Mouse (Mus musculus) liver, postnatal 0 days (tissue): Measurements from ENCODE around the gene Ankrd60. TPM values are rescaled to one million over a fixed set of nuclear protein-coding genes. Genes with fewer than 3 reads are reported as not detected.

Experiments
- ATAC-seq: fragments of 200-750 bp; cut with Nextera tagmentation; 2 replicates; pipeline ENCODE4 v1.8.0; 2017; ENCODE audit warnings: mild to moderate bottlenecking, moderate library complexity
- DNase-seq: peaks from one replicate; pipeline ENCODE4 v3.0.0-alpha.2; 2016
- H3K27ac ChIP-seq: fragments of 300-500 bp; sonication (generic); 2 replicates; pipeline ENCODE4 v1.5.1; 2014; ENCODE audit warnings: antibody characterized with exemption, moderate library complexity, mild to moderate bottlenecking, low read depth
- H3K27me3 ChIP-seq: fragments of 300-500 bp; sonication (generic); 2 replicates; pipeline ENCODE4 v1.6.1; 2014; ENCODE audit warnings: low read length, control low read depth, mixed read lengths; ENCODE audit not compliant: insufficient read depth
- H3K36me3 ChIP-seq: fragments of 300-500 bp; sonication (generic); replicated peaks from 2 replicates; pipeline ENCODE4 v1.6.1; 2014; ENCODE audit warnings: mild to moderate bottlenecking, control low read depth, low read length, moderate library complexity, mixed read lengths; ENCODE audit not compliant: insufficient read depth
- H3K4me1 ChIP-seq: fragments of 300-500 bp; sonication (generic); 2 replicates; pipeline ENCODE4 v1.6.1; 2014; ENCODE audit warnings: antibody characterized with exemption, mild to moderate bottlenecking, control low read depth; ENCODE audit not compliant: insufficient read depth
- H3K4me2 ChIP-seq: fragments of 300-500 bp; sonication (generic); 2 replicates; pipeline ENCODE4 v1.6.1; 2014; ENCODE audit warnings: low read depth, mild to moderate bottlenecking, low read length, moderate library complexity, mixed read lengths
- H3K4me3 ChIP-seq: fragments of 300-500 bp; sonication (generic); 2 replicates; pipeline ENCODE4 v1.5.1; 2014; ENCODE audit warnings: low read depth, low read length
- H3K9ac ChIP-seq: fragments of 300-500 bp; sonication (generic); replicated peaks from 2 replicates; pipeline ENCODE4 v1.6.1; 2014; ENCODE audit warnings: mild to moderate bottlenecking, moderate library complexity
- H3K9me3 ChIP-seq: fragments of 300-500 bp; sonication (generic); 2 replicates; pipeline ENCODE4 v1.6.1; 2016; ENCODE audit warnings: mild to moderate bottlenecking, control low read depth, low read length, mixed read lengths
- CTCF ChIP-seq: sonication (generic); IDR thresholded peaks from 2 replicates; pipeline ENCODE4 v1.5.1; 2016; ENCODE audit warnings: antibody characterized with exemption, low read depth
- EP300 ChIP-seq: IDR thresholded peaks from 2 replicates; pipeline ENCODE4 v1.6.1; 2016; ENCODE audit warnings: antibody characterized with exemption, low read depth, mild to moderate bottlenecking
- WGBS: fragments of 180-500 bp; shearing (Covaris S2); extraction: QIAGEN DNeasy Blood & Tissue Kit; methylation state at CpG from one replicate; pipeline ENCODE4 v1.1.7; 2014; ENCODE audit not compliant: insufficient replicate concordance; 5-methylcytosine and 5-hydroxymethylcytosine counted together
- polyA plus RNA-seq: library from polyadenylated mRNA; unstranded; fragments of >200 nt; fragmentation: Nextera tagmentation; extraction: Ambion mirVana; gene quantifications from 2 replicates; pipeline ENCODE4 v1.2.1, GENCODE M21; 2015

Ankrd60 gene
- polyA plus RNA-seq, 1 experiment from 2014 or later: not detected

DNA sequence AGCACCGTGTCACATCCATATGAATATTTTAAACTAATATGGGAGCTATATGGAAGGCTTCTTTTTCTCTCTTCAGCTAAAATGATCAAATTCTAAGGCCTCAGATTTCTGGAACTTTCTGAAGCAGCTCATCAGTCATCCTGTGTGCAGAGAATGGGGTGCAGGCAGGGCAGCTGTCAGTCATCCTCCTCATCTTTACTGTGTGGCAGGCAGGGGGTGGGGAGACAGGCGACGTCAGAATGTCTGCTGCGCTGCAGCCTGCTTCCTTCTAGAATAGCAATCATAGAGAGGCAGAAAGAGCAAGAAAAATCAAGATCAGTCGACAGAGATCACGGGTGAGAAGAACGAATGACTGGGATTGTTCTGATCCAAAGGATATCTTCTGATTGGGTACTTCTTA lies 38.0 kb upstream of the Ankrd60 start:
- H3K9ac ChIP-seq: no peak overlapping the region
- H3K36me3 ChIP-seq: no peaks in the 10 kb centered on the region
- no peak overlapping the region for H3K4me2 ChIP-seq
- ATAC-seq (no peak), DNase-seq (no peak)
- H3K4me1 ChIP-seq: no peaks in the 10 kb centered on the region
- no peaks in the 10 kb centered on the region for H3K9me3 ChIP-seq
- 82% methylated on average over 7 of the region's 7 CpGs for WGBS
- no peaks in the 10 kb centered on the region for H3K27me3 ChIP-seq
- no peak for TF ChIP-seq EP300
- no peak for TF ChIP-seq CTCF
- no peak overlapping the region for H3K4me3 ChIP-seq
- no peak overlapping the region for H3K27ac ChIP-seq

DNA sequence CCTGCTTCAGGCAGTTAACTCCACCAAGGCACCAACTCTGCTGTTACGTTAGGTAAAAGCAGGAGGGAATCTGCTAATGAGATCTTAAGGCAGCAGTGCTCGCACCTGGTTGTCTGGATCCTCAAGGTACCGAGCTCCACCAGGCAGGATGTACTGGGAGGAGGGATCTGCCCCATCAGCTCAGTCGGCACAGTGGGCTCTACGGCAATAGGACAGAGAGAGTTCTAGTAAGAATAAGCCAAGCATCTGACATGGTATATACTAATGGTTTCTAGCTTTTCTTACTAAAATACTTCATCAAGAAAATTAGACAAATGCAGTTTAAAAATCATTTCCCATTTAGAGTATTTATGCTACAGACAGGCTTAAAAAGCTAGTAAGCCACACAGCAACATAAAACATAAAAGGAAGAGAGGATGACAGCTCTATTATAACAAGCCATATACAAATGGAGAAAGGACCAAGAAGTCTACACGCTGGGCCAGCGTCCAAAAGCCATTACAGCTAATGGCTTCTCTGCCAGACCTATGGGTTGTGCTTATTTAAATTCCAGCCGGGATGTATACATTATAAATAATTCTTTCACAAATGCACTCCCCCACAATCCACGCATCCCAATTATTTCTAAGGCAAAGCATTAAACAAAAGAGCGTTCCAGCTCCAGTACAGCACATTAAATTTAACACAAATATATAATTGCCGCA lies 37.4 kb upstream of the Ankrd60 start:
- Histone ChIP-seq H3K9me3 (no peaks in the 10 kb centered on the region), H3K27me3 (no peaks in the 10 kb centered on the region), H3K27ac (no peak overlapping the region), H3K4me1 (no peaks in the 10 kb centered on the region), H3K4me3 (no peak overlapping the region), H3K4me2 (no peak overlapping the region), H3K36me3 (no peaks in the 10 kb centered on the region), H3K9ac (no peak overlapping the region)
- TF ChIP-seq EP300 (no peak), CTCF (no peak)
- DNase-seq: no peak
- no peak for ATAC-seq
- WGBS: 82% methylated on average over 11 of the region's 11 CpGs

DNA sequence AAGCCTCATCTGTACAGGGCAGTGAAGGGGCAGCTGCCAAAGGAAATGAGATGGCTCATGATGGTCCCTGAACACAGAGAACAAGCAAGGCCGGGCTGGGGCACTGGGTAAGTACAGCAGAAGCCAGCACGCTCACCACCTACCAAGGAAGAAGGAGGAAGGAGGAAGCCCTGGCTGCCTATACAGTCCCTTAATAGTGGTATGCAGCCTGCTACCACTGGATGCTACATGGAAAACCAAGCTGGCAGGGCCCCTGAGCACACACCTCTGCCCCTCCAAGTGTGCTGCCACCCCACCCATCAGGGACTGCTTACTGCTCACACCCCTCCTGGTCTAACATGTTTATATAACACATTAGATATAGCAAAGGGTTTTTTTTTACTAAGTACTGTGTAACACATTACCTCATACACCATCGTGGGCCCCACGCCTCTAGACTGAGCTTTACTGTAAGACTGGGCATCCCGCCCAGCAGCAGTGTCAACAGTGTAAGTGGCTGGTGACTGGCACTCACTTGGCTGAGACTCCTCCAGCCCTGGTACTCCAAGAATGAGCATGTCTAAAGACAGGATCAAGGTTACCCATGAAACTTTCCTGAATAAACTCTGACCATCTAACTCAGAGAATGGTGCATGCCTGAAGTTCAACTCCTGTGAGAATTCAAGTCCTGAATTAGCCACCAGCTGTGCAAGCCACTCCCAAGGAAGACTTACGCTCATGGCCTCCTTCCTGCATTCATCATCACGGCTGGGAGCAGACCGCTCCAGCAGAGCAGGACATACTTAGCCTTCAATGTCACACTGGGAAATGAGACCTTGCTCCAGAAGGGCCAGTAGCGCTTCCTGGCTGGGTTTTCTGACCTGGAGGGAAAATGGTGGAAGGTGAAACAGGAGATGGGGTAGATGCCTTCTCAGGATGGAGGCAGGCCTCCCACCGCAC lies 30.1 kb upstream of the Ankrd60 start:
- 85% methylated on average over 10 of the region's 10 CpGs for WGBS

DNA sequence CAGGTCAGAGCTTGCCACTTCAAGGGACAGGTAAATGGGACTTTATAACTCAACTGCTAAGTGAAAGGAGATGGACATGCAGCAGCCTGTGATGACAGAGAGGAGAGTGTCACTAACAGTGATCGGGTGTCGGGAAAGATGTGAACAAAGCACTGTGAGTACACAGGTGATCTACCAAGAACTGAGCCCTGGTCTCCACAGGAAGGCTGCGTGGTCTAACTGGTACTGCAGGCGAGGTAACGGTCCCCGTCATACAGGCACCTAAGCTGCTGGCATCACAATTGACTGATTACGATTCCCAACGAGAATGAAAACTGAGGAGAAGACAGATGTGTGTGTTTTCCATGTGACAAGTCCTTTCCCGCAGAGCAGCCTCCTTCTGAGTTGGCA lies 28.2 kb upstream of the Ankrd60 start:
- Histone ChIP-seq H3K9ac (no peak overlapping the region), H3K4me1 (no peaks in the 10 kb centered on the region), H3K27ac (no peak overlapping the region), H3K4me2 (no peak overlapping the region), H3K4me3 (no peak overlapping the region), H3K27me3 (no peaks in the 10 kb centered on the region), H3K36me3 (no peaks in the 10 kb centered on the region), H3K9me3 (no peaks in the 10 kb centered on the region)
- ATAC-seq (no peak), DNase-seq (no peak)
- 89% methylated on average over 9 of the region's 9 CpGs for WGBS
- TF ChIP-seq EP300: no peak
- no peak for TF ChIP-seq CTCF

More for the DNA sequence above, 30.1 kb upstream of the Ankrd60 start:
- H3K9ac ChIP-seq: no peak overlapping the region
- no peaks in the 10 kb centered on the region for H3K9me3 ChIP-seq
- H3K36me3 ChIP-seq: no peaks in the 10 kb centered on the region
- H3K4me2 ChIP-seq: no peak overlapping the region
- H3K4me1 ChIP-seq: no peaks in the 10 kb centered on the region
- H3K4me3 ChIP-seq: no peak overlapping the region
- no peak for DNase-seq
- no peak for ATAC-seq
- TF ChIP-seq CTCF: no peak
- no peak for TF ChIP-seq EP300
- H3K27ac ChIP-seq: no peak overlapping the region
- H3K27me3 ChIP-seq: no peaks in the 10 kb centered on the region

DNA sequence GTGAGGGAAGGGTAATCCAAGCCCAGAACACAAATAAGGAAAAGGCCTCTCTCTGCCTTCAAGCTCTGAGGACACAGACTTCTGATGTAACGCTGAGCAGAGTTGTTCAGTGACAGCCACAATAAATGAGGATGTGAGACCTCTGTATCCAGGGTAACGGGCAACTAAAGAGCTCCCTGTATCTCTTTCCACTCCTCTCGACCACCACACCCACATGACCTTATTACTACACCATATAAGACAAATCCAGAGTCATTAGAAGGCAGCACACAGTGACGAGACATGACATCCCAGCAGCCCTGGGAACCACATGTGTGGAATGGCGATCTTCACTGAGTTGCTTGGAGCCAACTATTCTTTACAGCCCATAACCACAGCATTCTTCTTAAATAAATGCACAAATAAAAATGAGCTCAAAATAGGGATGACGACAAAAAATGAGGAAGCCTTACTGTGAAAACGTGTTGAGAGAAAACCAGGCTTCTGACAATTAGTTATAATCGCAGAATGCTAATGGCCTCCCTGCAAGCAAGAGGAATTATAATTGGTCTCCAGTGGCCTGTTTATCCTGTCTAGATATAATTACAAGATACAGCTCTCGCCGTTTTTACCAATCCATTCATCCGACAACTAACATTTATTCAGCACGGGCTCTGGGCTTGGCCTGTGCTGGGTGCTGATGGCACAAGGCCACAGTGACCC lies 27.7 kb upstream of the Ankrd60 start:
- H3K27me3 ChIP-seq: no peaks in the 10 kb centered on the region
- ATAC-seq: no peak
- WGBS: 75% methylated on average over 12 of the region's 12 CpGs

DNA sequence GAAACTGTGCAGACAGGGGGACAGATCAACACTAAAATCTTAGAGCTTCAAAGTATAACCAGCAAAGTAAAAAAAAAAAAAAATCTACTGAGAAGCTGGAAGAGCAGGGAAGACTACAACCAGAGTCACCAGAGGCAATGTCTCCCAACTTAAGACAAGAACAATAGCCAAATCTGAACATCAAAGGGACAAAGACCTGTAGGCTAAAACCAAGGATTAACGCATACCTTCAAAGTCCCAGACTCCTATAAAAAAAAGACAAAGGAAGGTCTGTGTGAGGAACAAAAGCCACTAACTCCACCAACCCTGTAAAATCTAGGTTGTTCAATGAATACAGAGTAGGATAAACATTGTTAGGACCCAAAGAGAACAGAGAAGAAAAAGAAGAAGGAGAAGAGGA lies 23.7 kb upstream of the Ankrd60 start:
- no peak for DNase-seq
- Histone ChIP-seq H3K9ac (no peak overlapping the region), H3K4me3 (no peak overlapping the region), H3K27ac (no peak overlapping the region), H3K9me3 (no peaks in the 10 kb centered on the region), H3K4me2 (no peak overlapping the region), H3K36me3 (no peaks in the 10 kb centered on the region; the same call in 1 of the 2 replicates), H3K4me1 (no peaks in the 10 kb centered on the region), H3K27me3 (no peaks in the 10 kb centered on the region)
- ATAC-seq: no peak
- TF ChIP-seq EP300 (no peak), CTCF (no peak)
- 98% methylated on average over 1 of the region's 1 CpGs for WGBS

More for the DNA sequence above, 27.7 kb upstream of the Ankrd60 start:
- H3K4me3 ChIP-seq: no peak overlapping the region
- H3K4me1 ChIP-seq: no peaks in the 10 kb centered on the region
- no peak overlapping the region for H3K27ac ChIP-seq
- DNase-seq: no peak
- H3K36me3 ChIP-seq: no peaks in the 10 kb centered on the region; the same call in 1 of the 2 replicates
- no peak overlapping the region for H3K4me2 ChIP-seq
- no peak for TF ChIP-seq EP300
- TF ChIP-seq CTCF: no peak
- H3K9me3 ChIP-seq: no peaks in the 10 kb centered on the region
- H3K9ac ChIP-seq: no peak overlapping the region
